8 mouse cellular contexts compared by ENCODE assay signal in the genomic region with DNA sequence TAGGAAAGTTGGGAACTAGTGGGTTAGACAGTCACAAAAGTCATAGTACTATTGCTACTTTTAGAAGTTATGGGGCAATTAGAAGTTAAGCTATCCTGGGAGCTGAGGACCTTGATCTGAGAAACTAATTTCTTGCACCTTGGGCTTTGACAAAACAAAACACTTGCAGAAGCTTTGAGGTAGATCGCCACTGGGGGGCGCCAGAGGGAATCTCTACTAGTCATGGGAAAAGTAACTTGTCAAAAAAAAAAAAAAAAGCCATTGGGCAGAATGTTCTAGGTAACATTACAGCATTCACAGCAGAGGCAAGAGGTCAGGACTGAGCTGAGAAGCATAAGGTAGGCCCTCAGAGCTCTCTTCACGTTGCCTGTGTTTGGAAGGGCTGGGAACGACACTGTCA. TPM values are rescaled to one million over a fixed set of nuclear protein-coding genes. Genes with fewer than 3 reads are reported as not detected.
DNase-seq lines count a peak whose midpoint lies in the region; TF ChIP-seq lines count a peak whose summit lies in the region.

No protein-coding gene starts in this region.

- intact Hi-C loops in gastrocnemius, adult 2 months (cut with DNase I), result no loop called here

- H3K27ac ChIP-seq in gastrocnemius, adult 2 months, result no peak overlapping the region

- H3K4me3 ChIP-seq in gastrocnemius, adult 2 months, result no peak overlapping the region

- peak; percentile 19 for DNase-seq in gastrocnemius, adult 18-20 months (ENCODE audit: low spot score)
- no peak for DNase-seq in gastrocnemius, postnatal 25 days
- DNase-seq in CD8-positive naive resting alpha-beta T cell, adult 2 months (ENCODE audit: low read depth in 2 of 2, low spot score in 2 of 2), result peak; percentile 54 to 73
- peak; percentile 70 for DNase-seq in brain, embryonic 14.5 days (ENCODE audit: low read depth)
- peak; percentile 66 for DNase-seq in gastrocnemius, adult 2 months
- DNase-seq in left cerebral cortex, adult 11 months (ENCODE audit: low spot score), result peak; percentile 69
- DNase-seq in naive thymus-derived CD4-positive, alpha-beta T cell, adult 2 months (ENCODE audit: low read depth), result peak; percentile 81
- peak; percentile 65 to 85 for DNase-seq in thymus, postnatal 10 days (ENCODE audit: low spot score in 2 of 2)

- no peak for TF ChIP-seq POLR2A in brain, embryonic 14.5 days (IDR thresholded peaks at IDR 0.05; ENCODE audit: borderline replicate concordance, extremely low read depth, insufficient read depth, insufficient read length, poor library complexity, severe bottlenecking)

- TF ChIP-seq CTCF in brain, embryonic 14.5 days (IDR thresholded peaks at IDR 0.05; ENCODE audit: borderline replicate concordance, extremely low read depth, insufficient read depth, insufficient read length), result peak; percentile 52; the same call in 1 of the 2 replicates
- TF ChIP-seq CTCF in gastrocnemius, adult 2 months (IDR thresholded peaks at IDR 0.05), result peak; percentile 65

RNA-seq across cellular contexts. Expression of gene Fndc9, which starts 1.6 kb away (rescaled TPM):
- not detected for total RNA-seq in gastrocnemius, adult 18-20 months (2021)
- total RNA-seq in gastrocnemius, postnatal 25 days (2021), result not detected
- polyA plus RNA-seq in brain, embryonic 14.5 days (2012; rRNA removed), result 1.3 and 2.6 TPM in 2 replicates
- not detected for total RNA-seq in gastrocnemius, adult 2 months (2021)
